Comparison of ENCODE assay signal across 29 mouse cellular contexts in genomic region chr10:44995756-44996155, GRCm38 (mm10).
A peak's percentile ranks its signal among the peaks of the same experiment; 100 is the strongest.
DNase-seq lines count a peak whose midpoint lies in the region; ATAC-seq and TF ChIP-seq lines count a peak whose summit lies in the region.
"Had no signal": no experiment of that assay in that cellular context is flagged by ENCODE, and none has a peak within 500 bp of the region (broad histone marks: within the 10 kb centered on the region; RNA-seq: fewer than 3 reads in every experiment).

No protein-coding gene starts in this region.

- WGBS in forebrain, embryonic 14.5 days, result 19% methylated on average over 6 of the region's 6 CpGs
- 68% methylated on average over 6 of the region's 6 CpGs for WGBS in forebrain, embryonic 10.5 days
- WGBS in hindbrain, embryonic 10.5 days, result 78% methylated on average over 6 of the region's 6 CpGs
- WGBS in hindbrain, postnatal 0 days, result 48% methylated on average over 6 of the region's 6 CpGs
- WGBS in lung, embryonic 16.5 days, result 54% methylated on average over 6 of the region's 6 CpGs

- H3K4me2 ChIP-seq in forebrain, embryonic 14.5 days (ENCODE audit: low read length), result no peak overlapping the region
- H3K4me2 ChIP-seq in hindbrain, postnatal 0 days (ENCODE audit: low read depth, low read length), result no peak overlapping the region
- H3K4me2 ChIP-seq in lung, embryonic 16.5 days (ENCODE audit: low read depth, low read length), result no peak overlapping the region
- H3K4me2 ChIP-seq: embryonic facial prominence, embryonic 13.5 days; forebrain, embryonic 15.5 days; heart, embryonic 12.5 days; heart, embryonic 15.5 days; hindbrain, embryonic 12.5 days; hindbrain, embryonic 15.5 days had no signal

- H3K27ac ChIP-seq in forebrain, embryonic 14.5 days (ENCODE audit: low read depth, low read length), result no peak overlapping the region
- no peak overlapping the region for H3K27ac ChIP-seq in forebrain, embryonic 10.5 days
- peak overlapping the region; percentile 75; the same call in 1 of the 2 replicates for H3K27ac ChIP-seq in hindbrain, embryonic 10.5 days
- H3K27ac ChIP-seq in hindbrain, postnatal 0 days, result no peak overlapping the region
- peak overlapping the region; percentile 25; the same call in 1 of the 2 replicates for H3K27ac ChIP-seq in lung, embryonic 16.5 days (ENCODE audit: low read length)
- H3K27ac ChIP-seq: embryonic facial prominence, embryonic 10.5 days; embryonic facial prominence, embryonic 13.5 days; forebrain, embryonic 15.5 days; heart, embryonic 15.5 days; hindbrain, embryonic 12.5 days; hindbrain, embryonic 15.5 days had no signal

- no peak overlapping the region for H3K9ac ChIP-seq in forebrain, embryonic 14.5 days (ENCODE audit: low read length)
- H3K9ac ChIP-seq in hindbrain, postnatal 0 days (replicated peaks; ENCODE audit: low read length), result no peak overlapping the region
- no peak overlapping the region for H3K9ac ChIP-seq in lung, embryonic 16.5 days (ENCODE audit: low read length)
- H3K9ac ChIP-seq: embryonic facial prominence, embryonic 13.5 days; forebrain, embryonic 15.5 days; heart, embryonic 12.5 days; heart, embryonic 15.5 days; hindbrain, embryonic 12.5 days; hindbrain, embryonic 15.5 days; intestine, embryonic 15.5 days had no signal

- TF ChIP-seq CTCF in hindbrain, postnatal 0 days (IDR thresholded peaks at IDR 0.05; ENCODE audit: low read depth), result no peak

- intact Hi-C loops in gastrocnemius, postnatal 36 days (cut with DNase I), result loop anchor here (10.0 kb wide), 1 partner anchor 471 kb away; the partner anchor contains the start of gene Prdm1

- peaks cover 14% of the 10 kb centered on the region; the same call in 1 of the 2 replicates for H3K4me1 ChIP-seq in forebrain, embryonic 14.5 days (ENCODE audit: control insufficient read depth, insufficient read depth, low read length)
- H3K4me1 ChIP-seq in forebrain, embryonic 10.5 days, result peaks cover 60% of the 10 kb centered on the region
- H3K4me1 ChIP-seq in hindbrain, embryonic 10.5 days (replicated peaks), result peaks cover 66% of the 10 kb centered on the region
- no peaks in the 10 kb centered on the region for H3K4me1 ChIP-seq in hindbrain, postnatal 0 days (ENCODE audit: insufficient read depth, low read length)
- H3K4me1 ChIP-seq in lung, embryonic 16.5 days (replicated peaks; ENCODE audit: control insufficient read depth, insufficient read depth, low read length), result peaks cover 27% of the 10 kb centered on the region

- ATAC-seq in forebrain, embryonic 14.5 days, result no peak
- ATAC-seq in hindbrain, postnatal 0 days, result no peak
- no peak for ATAC-seq in lung, embryonic 16.5 days (ENCODE audit: low read depth)
- ATAC-seq: forebrain, embryonic 15.5 days; intestine, embryonic 15.5 days; Patski had no signal

- H3K27me3 ChIP-seq in forebrain, embryonic 14.5 days (replicated peaks; ENCODE audit: control insufficient read depth, insufficient read depth, low read length), result 0 out of 2 replicates have a peak, but pooled peaks cover 8% of the 10 kb centered on the region
- peaks cover 57% of the 10 kb centered on the region for H3K27me3 ChIP-seq in forebrain, embryonic 10.5 days (ENCODE audit: poor library complexity, severe bottlenecking)
- 0 out of 2 replicates have a peak, but pooled peaks cover 5% of the 10 kb centered on the region for H3K27me3 ChIP-seq in hindbrain, embryonic 10.5 days (ENCODE audit: insufficient read depth, poor library complexity, severe bottlenecking)
- no peaks in the 10 kb centered on the region for H3K27me3 ChIP-seq in hindbrain, postnatal 0 days (ENCODE audit: insufficient read depth, low read length)
- no peaks in the 10 kb centered on the region for H3K27me3 ChIP-seq in lung, embryonic 16.5 days (ENCODE audit: control insufficient read depth, insufficient read depth, low read depth, low read length)
- H3K27me3 ChIP-seq: heart, embryonic 15.5 days; hindbrain, embryonic 12.5 days; hindbrain, embryonic 15.5 days; intestine, embryonic 15.5 days had no signal

- H3K9me3 ChIP-seq in forebrain, embryonic 14.5 days (replicated peaks; ENCODE audit: control insufficient read depth, low read length), result no peaks in the 10 kb centered on the region
- H3K9me3 ChIP-seq in forebrain, embryonic 10.5 days, result no peaks in the 10 kb centered on the region
- H3K9me3 ChIP-seq in hindbrain, embryonic 10.5 days, result no peaks in the 10 kb centered on the region
- no peaks in the 10 kb centered on the region for H3K9me3 ChIP-seq in hindbrain, postnatal 0 days (ENCODE audit: low read length)
- no peaks in the 10 kb centered on the region for H3K9me3 ChIP-seq in lung, embryonic 16.5 days (ENCODE audit: control insufficient read depth, low read length)
- H3K9me3 ChIP-seq: embryonic facial prominence, embryonic 10.5 days; embryonic facial prominence, embryonic 13.5 days; forebrain, embryonic 15.5 days; G1E; heart, embryonic 12.5 days; heart, embryonic 15.5 days; hindbrain, embryonic 12.5 days; hindbrain, embryonic 15.5 days; intestine, embryonic 15.5 days had no signal

- DNase-seq in forebrain, embryonic 14.5 days (ENCODE audit: low spot score), result peak; percentile 58
- no peak for DNase-seq in forebrain, embryonic 10.5 days (ENCODE audit: extremely low spot score, low spot score)
- no peak for DNase-seq in hindbrain, embryonic 10.5 days (ENCODE audit: low spot score)
- DNase-seq in hindbrain, postnatal 0 days (ENCODE audit: low spot score), result no peak
- DNase-seq in lung, postnatal 14 days, result no peak
- no peak for DNase-seq in gastrocnemius, postnatal 36 days
- DNase-seq: adrenal gland, postnatal 10 days; adrenal gland, postnatal 36 days; cerebellum, adult 11 months; cerebellum, adult 2 months; cerebellum, adult 9-11 months; cerebellum, postnatal 25 days; embryo, embryonic 11 days; gastrocnemius, postnatal 10 days; heart, adult 18-20 months; heart, postnatal 14 days; heart, postnatal 4 days had no signal

- H3K4me3 ChIP-seq in forebrain, embryonic 14.5 days (ENCODE audit: low read depth, low read length), result no peak overlapping the region
- no peak overlapping the region for H3K4me3 ChIP-seq in forebrain, embryonic 10.5 days
- H3K4me3 ChIP-seq in hindbrain, embryonic 10.5 days, result no peak overlapping the region
- H3K4me3 ChIP-seq in hindbrain, postnatal 0 days (ENCODE audit: low read length), result no peak overlapping the region
- H3K4me3 ChIP-seq in lung, embryonic 16.5 days (ENCODE audit: low read length), result no peak overlapping the region
- H3K4me3 ChIP-seq: embryonic facial prominence, embryonic 10.5 days; embryonic facial prominence, embryonic 13.5 days; erythroblast, embryonic 14.5 days; forebrain, embryonic 15.5 days; heart, embryonic 12.5 days; heart, embryonic 15.5 days; hindbrain, embryonic 12.5 days; hindbrain, embryonic 15.5 days; intestine, embryonic 15.5 days had no signal

- no peaks in the 10 kb centered on the region for H3K36me3 ChIP-seq in forebrain, embryonic 14.5 days (ENCODE audit: control insufficient read depth, insufficient read depth, low read length)
- no peaks in the 10 kb centered on the region for H3K36me3 ChIP-seq in forebrain, embryonic 10.5 days (replicated peaks)
- H3K36me3 ChIP-seq in hindbrain, embryonic 10.5 days, result no peaks in the 10 kb centered on the region
- no peaks in the 10 kb centered on the region for H3K36me3 ChIP-seq in hindbrain, postnatal 0 days (ENCODE audit: insufficient read depth, low read length)
- H3K36me3 ChIP-seq in lung, embryonic 16.5 days (ENCODE audit: control insufficient read depth, insufficient read depth, low read length), result no peaks in the 10 kb centered on the region
- H3K36me3 ChIP-seq: embryonic facial prominence, embryonic 10.5 days; embryonic facial prominence, embryonic 13.5 days; forebrain, embryonic 15.5 days; G1E; heart, embryonic 12.5 days; heart, embryonic 15.5 days; hindbrain, embryonic 12.5 days; hindbrain, embryonic 15.5 days; intestine, embryonic 15.5 days had no signal

Comparison
In these comparisons a context has a peak if more than half of its experiments do, and no peak if none do; other contexts are left out.
1. H3K27ac ChIP-seq: peak in hindbrain, embryonic 10.5 days (single experiment) and lung, embryonic 16.5 days (single experiment); none in forebrain, embryonic 14.5 days (single experiment), forebrain, embryonic 10.5 days (single experiment) and hindbrain, postnatal 0 days (single experiment).